In the genomic region with DNA sequence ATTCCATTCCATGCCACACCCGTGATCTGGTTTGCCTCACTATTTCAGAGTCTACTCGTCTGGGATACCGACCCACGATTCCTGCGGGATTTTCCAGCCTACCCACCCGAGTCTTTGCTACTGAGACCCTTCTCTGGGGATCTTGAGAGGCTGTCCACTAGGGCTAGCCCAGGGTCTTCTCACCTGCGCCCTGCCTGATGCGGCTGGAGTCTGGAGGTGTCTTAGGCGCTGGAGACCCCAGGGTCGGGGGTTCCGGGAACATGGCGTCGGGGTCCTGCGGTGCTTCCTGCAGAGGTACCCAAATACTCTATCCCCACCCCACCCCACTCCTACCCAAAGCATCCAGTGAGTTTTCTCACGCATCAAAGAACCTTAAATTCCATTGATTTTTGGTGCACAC, we compare ENCODE assay signal across 11 mouse cellular contexts. TPM values are rescaled to one million over a fixed set of nuclear protein-coding genes. Genes with fewer than 3 reads are reported as not detected.
DNase-seq lines count a peak whose midpoint lies in the region; ATAC-seq lines count a peak whose summit lies in the region.
"Had no signal": no experiment of that assay in that cellular context is flagged by ENCODE, and none has a peak within 500 bp of the region (broad histone marks: within the 10 kb centered on the region; RNA-seq: fewer than 3 reads in every experiment).

No protein-coding gene starts in this region.

- H3K4me3 ChIP-seq in embryonic facial prominence, embryonic 15.5 days (replicated peaks) = peak overlapping the region; percentile 39; the same call in 1 of the 2 replicates
- H3K4me3 ChIP-seq in hindbrain, embryonic 11.5 days (ENCODE audit: low read depth, low read length) = peak overlapping the region; percentile 43
- peak overlapping the region; percentile 77 for H3K4me3 ChIP-seq in midbrain, embryonic 15.5 days
- H3K4me3 ChIP-seq: liver, embryonic 15.5 days; myocyte had no signal

- H3K9ac ChIP-seq in embryonic facial prominence, embryonic 15.5 days = no peak overlapping the region
- peak overlapping the region; percentile 53; the same call in 1 of the 2 replicates for H3K9ac ChIP-seq in hindbrain, embryonic 11.5 days (ENCODE audit: low read depth, low read length)
- H3K9ac ChIP-seq in midbrain, embryonic 15.5 days = peak overlapping the region; percentile 78
- H3K9ac ChIP-seq: liver, embryonic 15.5 days had no signal

- peaks cover 11% of the 10 kb centered on the region for H3K4me1 ChIP-seq in embryonic facial prominence, embryonic 15.5 days
- H3K4me1 ChIP-seq in hindbrain, embryonic 11.5 days (replicated peaks; ENCODE audit: control insufficient read depth, insufficient read depth, low read length) = no peaks in the 10 kb centered on the region; the same call in 1 of the 2 replicates
- peaks cover 18% of the 10 kb centered on the region for H3K4me1 ChIP-seq in midbrain, embryonic 15.5 days

- intact Hi-C loops in left cerebral cortex, postnatal 25 days (cut with DNase I) = loop anchor here (5.0 kb wide), 1 partner anchor 266 kb away; the partner anchor contains the start of gene Ube2s
- intact Hi-C loops in gastrocnemius, postnatal 36 days (cut with DNase I) = no loop called here

- peak overlapping the region; percentile 75; the same call in 1 of the 2 replicates for H3K4me2 ChIP-seq in embryonic facial prominence, embryonic 15.5 days (replicated peaks)
- H3K4me2 ChIP-seq in hindbrain, embryonic 11.5 days (replicated peaks; ENCODE audit: low read depth, low read length) = peak overlapping the region; percentile 79
- peak overlapping the region; percentile 68 for H3K4me2 ChIP-seq in midbrain, embryonic 15.5 days
- H3K4me2 ChIP-seq: liver, embryonic 15.5 days had no signal

- H3K9me3 ChIP-seq in embryonic facial prominence, embryonic 15.5 days (replicated peaks) = no peaks in the 10 kb centered on the region
- no peaks in the 10 kb centered on the region for H3K9me3 ChIP-seq in hindbrain, embryonic 11.5 days (ENCODE audit: control insufficient read depth, low read length)
- H3K9me3 ChIP-seq in midbrain, embryonic 15.5 days = no peaks in the 10 kb centered on the region
- H3K9me3 ChIP-seq: liver, embryonic 15.5 days had no signal

- ATAC-seq in embryonic facial prominence, embryonic 15.5 days (ENCODE audit: insufficient number of reproducible peaks, low FRiP score, low TSS enrichment, low read depth) = no peak
- peak; percentile 62 for ATAC-seq in hindbrain, embryonic 11.5 days (ENCODE audit: low FRiP score)
- peak; percentile 46 for ATAC-seq in midbrain, embryonic 15.5 days (replicated peaks)
- ATAC-seq in activated CD4-positive, CD25-positive, alpha-beta regulatory T cell, adult 4 months = no peak

- H3K36me3 ChIP-seq in embryonic facial prominence, embryonic 15.5 days = no peaks in the 10 kb centered on the region
- H3K36me3 ChIP-seq in hindbrain, embryonic 11.5 days (ENCODE audit: control insufficient read depth, insufficient read depth, low read length) = no peaks in the 10 kb centered on the region
- H3K36me3 ChIP-seq in midbrain, embryonic 15.5 days (replicated peaks) = peaks cover 2% of the 10 kb centered on the region; the same call in 1 of the 2 replicates
- H3K36me3 ChIP-seq: liver, embryonic 15.5 days had no signal

- peak; percentile 18 to 33 for DNase-seq in left cerebral cortex, postnatal 25 days (ENCODE audit: low spot score in 2 of 2)
- no peak for DNase-seq in left cerebral cortex, adult 18-20 months (ENCODE audit: low spot score in 2 of 2)
- DNase-seq in hindbrain, embryonic 11.5 days (ENCODE audit: low spot score) = peak; percentile 7
- no peak for DNase-seq in gastrocnemius, postnatal 36 days
- DNase-seq in cerebellum, postnatal 25 days = no peak

- no peak overlapping the region for H3K27ac ChIP-seq in embryonic facial prominence, embryonic 15.5 days (replicated peaks)
- no peak overlapping the region for H3K27ac ChIP-seq in hindbrain, embryonic 11.5 days (ENCODE audit: low read depth, low read length)
- peak overlapping the region; percentile 96 for H3K27ac ChIP-seq in midbrain, embryonic 15.5 days
- H3K27ac ChIP-seq: liver, embryonic 15.5 days had no signal

- H3K27me3 ChIP-seq in embryonic facial prominence, embryonic 15.5 days = peaks cover 11% of the 10 kb centered on the region; the same call in 1 of the 2 replicates
- no peaks in the 10 kb centered on the region for H3K27me3 ChIP-seq in hindbrain, embryonic 11.5 days (ENCODE audit: control insufficient read depth, insufficient read depth, low read length)
- no peaks in the 10 kb centered on the region for H3K27me3 ChIP-seq in midbrain, embryonic 15.5 days (replicated peaks)

- WGBS in embryonic facial prominence, embryonic 15.5 days = 74% methylated on average over 15 of the region's 15 CpGs
- WGBS in hindbrain, embryonic 11.5 days = 71% methylated on average over 15 of the region's 15 CpGs
- 66% methylated on average over 15 of the region's 15 CpGs for WGBS in midbrain, embryonic 15.5 days

RNA-seq across cellular contexts. Expression of gene Syt5, which starts 1.3 kb away (rescaled TPM):
- 100 to 1,000 TPM; 261 to 281 TPM for total RNA-seq in left cerebral cortex, postnatal 25 days (2021)
- total RNA-seq in left cerebral cortex, adult 18-20 months (2021) = 100 to 1,000 TPM; 281 to 299 TPM
- 9.1 and 10.7 TPM in 2 replicates for polyA plus RNA-seq in embryonic facial prominence, embryonic 15.5 days (2015; fragmentation: Nextera tagmentation; extraction: Ambion mirVana)
- polyA plus RNA-seq in hindbrain, embryonic 11.5 days (2014; fragmentation: Nextera tagmentation; extraction: Ambion mirVana) = 14.3 and 15.2 TPM in 2 replicates
- 155 and 162 TPM in 2 replicates for polyA plus RNA-seq in midbrain, embryonic 15.5 days (2015; fragmentation: Nextera tagmentation; extraction: Ambion mirVana)
- not detected for total RNA-seq in gastrocnemius, postnatal 36 days (2021)
- polyA plus RNA-seq in activated CD4-positive, CD25-positive, alpha-beta regulatory T cell, adult 4 months (2017; shearing (Covaris generic)) = not detected
- total RNA-seq: MEL had no signal

RNA-seq across cellular contexts. Expression of gene Dnaaf3, which starts 13.8 kb away (rescaled TPM):
- total RNA-seq in left cerebral cortex, postnatal 25 days (2021) = under 1 TPM; 0.23 to 0.46 TPM
- under 1 TPM; 0.23 to 0.37 TPM for total RNA-seq in left cerebral cortex, adult 18-20 months (2021)
- 4.4 and 7.8 TPM in 2 replicates for polyA plus RNA-seq in embryonic facial prominence, embryonic 15.5 days (2015; fragmentation: Nextera tagmentation; extraction: Ambion mirVana)
- 1.2 and 1.3 TPM in 2 replicates for polyA plus RNA-seq in hindbrain, embryonic 11.5 days (2014; fragmentation: Nextera tagmentation; extraction: Ambion mirVana)
- 2.3 and 2.8 TPM in 2 replicates for polyA plus RNA-seq in midbrain, embryonic 15.5 days (2015; fragmentation: Nextera tagmentation; extraction: Ambion mirVana)
- not detected for total RNA-seq in gastrocnemius, postnatal 36 days (2021)
- polyA plus RNA-seq in activated CD4-positive, CD25-positive, alpha-beta regulatory T cell, adult 4 months (2017; shearing (Covaris generic)) = 1 to 10 TPM in 1 of 2 experiments, under 1 TPM in 1; 0.93 to 1.6 TPM

RNA-seq across cellular contexts. Expression of gene Tnni3, which starts 22.0 kb away (rescaled TPM):
- total RNA-seq in left cerebral cortex, postnatal 25 days (2021) = 1 to 10 TPM; 1.0 to 1.2 TPM
- 1 to 10 TPM in 1 of 2 experiments, under 1 TPM in 1; 0.88 to 1.3 TPM for total RNA-seq in left cerebral cortex, adult 18-20 months (2021)
- polyA plus RNA-seq in embryonic facial prominence, embryonic 15.5 days (2015; fragmentation: Nextera tagmentation; extraction: Ambion mirVana) = 5.1 and 5.9 TPM in 2 replicates
- 1.8 and 2.5 TPM in 2 replicates for polyA plus RNA-seq in hindbrain, embryonic 11.5 days (2014; fragmentation: Nextera tagmentation; extraction: Ambion mirVana)
- 1.4 and 3.5 TPM in 2 replicates for polyA plus RNA-seq in midbrain, embryonic 15.5 days (2015; fragmentation: Nextera tagmentation; extraction: Ambion mirVana)
- under 1 TPM; 0.44 to 0.64 TPM for total RNA-seq in gastrocnemius, postnatal 36 days (2021)
- 1 to 10 TPM; 1.7 to 3.6 TPM for polyA plus RNA-seq in activated CD4-positive, CD25-positive, alpha-beta regulatory T cell, adult 4 months (2017; shearing (Covaris generic))

RNA-seq across cellular contexts. Expression of gene Tnnt1, which starts 29.9 kb away (rescaled TPM):
- 10 to 100 TPM in 1 of 2 experiments, 1 to 10 TPM in 1; 4.6 to 10.2 TPM for total RNA-seq in left cerebral cortex, postnatal 25 days (2021)
- 10 to 100 TPM in 1 of 2 experiments, 1 to 10 TPM in 1; 7.6 to 11.7 TPM for total RNA-seq in left cerebral cortex, adult 18-20 months (2021)
- polyA plus RNA-seq in embryonic facial prominence, embryonic 15.5 days (2015; fragmentation: Nextera tagmentation; extraction: Ambion mirVana) = 290 and 382 TPM in 2 replicates
- 18.1 and 27.4 TPM in 2 replicates for polyA plus RNA-seq in hindbrain, embryonic 11.5 days (2014; fragmentation: Nextera tagmentation; extraction: Ambion mirVana)
- 4.1 and 4.3 TPM in 2 replicates for polyA plus RNA-seq in midbrain, embryonic 15.5 days (2015; fragmentation: Nextera tagmentation; extraction: Ambion mirVana)
- 100 to 1,000 TPM; 181 to 818 TPM for total RNA-seq in gastrocnemius, postnatal 36 days (2021)
- 10 to 100 TPM in 1 of 2 experiments, 1 to 10 TPM in 1; 4.9 to 10.4 TPM for polyA plus RNA-seq in activated CD4-positive, CD25-positive, alpha-beta regulatory T cell, adult 4 months (2017; shearing (Covaris generic))

RNA-seq across cellular contexts. Expression of gene Ppp1r12c, which starts 44.6 kb away (rescaled TPM):
- 100 to 1,000 TPM; 131 to 156 TPM for total RNA-seq in left cerebral cortex, postnatal 25 days (2021)
- total RNA-seq in left cerebral cortex, adult 18-20 months (2021) = 100 to 1,000 TPM; 154 TPM
- polyA plus RNA-seq in embryonic facial prominence, embryonic 15.5 days (2015; fragmentation: Nextera tagmentation; extraction: Ambion mirVana) = 52.5 and 57.2 TPM in 2 replicates
- polyA plus RNA-seq in hindbrain, embryonic 11.5 days (2014; fragmentation: Nextera tagmentation; extraction: Ambion mirVana) = 38.8 and 44.0 TPM in 2 replicates
- 50.3 and 51.3 TPM in 2 replicates for polyA plus RNA-seq in midbrain, embryonic 15.5 days (2015; fragmentation: Nextera tagmentation; extraction: Ambion mirVana)
- 10 to 100 TPM; 18.3 to 19.4 TPM for total RNA-seq in gastrocnemius, postnatal 36 days (2021)
- polyA plus RNA-seq in activated CD4-positive, CD25-positive, alpha-beta regulatory T cell, adult 4 months (2017; shearing (Covaris generic)) = 10 to 100 TPM; 21.6 to 26.6 TPM

Comparison
In these comparisons a context has a peak if more than half of its experiments do, and no peak if none do; other contexts are left out.
1. DNase-seq: peak in left cerebral cortex, postnatal 25 days (2 of 2) and hindbrain, embryonic 11.5 days (single experiment); none in left cerebral cortex, adult 18-20 months (0 of 2), gastrocnemius, postnatal 36 days (0 of 2) and cerebellum, postnatal 25 days (0 of 2).
2. ATAC-seq: peak in hindbrain, embryonic 11.5 days (single experiment) and midbrain, embryonic 15.5 days (single experiment); none in embryonic facial prominence, embryonic 15.5 days (single experiment) and activated CD4-positive, CD25-positive, alpha-beta regulatory T cell, adult 4 months (single experiment).
3. Peak in every context shown above with its lines, with median percentiles within 50 percentile points of each other: H3K4me2 ChIP-seq and H3K4me3 ChIP-seq.